ENCODE assay signal across 8 mouse cellular contexts in genomic region chr8:84799999-84800831, GRCm38 (mm10). TPM values are rescaled to one million over a fixed set of nuclear protein-coding genes. Genes with fewer than 3 reads are reported as not detected.
DNase-seq lines count a peak whose midpoint lies in the region; ATAC-seq and TF ChIP-seq lines count a peak whose summit lies in the region.

Nfix (minus strand) TSS chr8:84800344.

- peak; percentile 52 to 57 for DNase-seq in B cell, adult 2 months
- peak; percentile 40 for DNase-seq in R1 (ENCODE audit: low read depth, low spot score)
- no peak for DNase-seq in embryonic facial prominence, embryonic 11.5 days (ENCODE audit: low spot score)
- no peak for DNase-seq in heart, embryonic 10.5 days (ENCODE audit: low spot score)
- peak; percentile 67 for DNase-seq in kidney, adult 9 months
- DNase-seq in liver: peak; percentile 67
- DNase-seq in midbrain, postnatal 0 days (ENCODE audit: low spot score): peak; percentile 51
- peak; percentile 60 for DNase-seq in urinary bladder, adult 2 months (ENCODE audit: low spot score)

- H3K4me3 ChIP-seq in embryonic facial prominence, embryonic 11.5 days (ENCODE audit: low read depth, low read length): peak within 1 kb of the TSS; percentile 63
- H3K4me3 ChIP-seq in heart, embryonic 10.5 days: peak within 1 kb of the TSS; percentile 69
- peak within 1 kb of the TSS; percentile 69 for H3K4me3 ChIP-seq in midbrain, postnatal 0 days (ENCODE audit: low read depth, low read length)

- H3K27me3 ChIP-seq in embryonic facial prominence, embryonic 11.5 days (ENCODE audit: control insufficient read depth, insufficient read depth, low read length): peaks cover 75% of the 10 kb centered on the region
- H3K27me3 ChIP-seq in heart, embryonic 10.5 days (ENCODE audit: insufficient read depth, poor library complexity, severe bottlenecking): peaks cover 95% of the 10 kb centered on the region
- peaks cover 35% of the 10 kb centered on the region for H3K27me3 ChIP-seq in midbrain, postnatal 0 days (ENCODE audit: insufficient read depth, low read length)

- no peak; the same call in 1 of the 2 replicates for ATAC-seq in embryonic facial prominence, embryonic 11.5 days (replicated peaks; ENCODE audit: insufficient number of reproducible peaks, low FRiP score, low TSS enrichment, low read depth)
- ATAC-seq in midbrain, postnatal 0 days (ENCODE audit: low FRiP score): peak; percentile 47

- WGBS in embryonic facial prominence, embryonic 11.5 days: 3% methylated on average over 36 of the region's 125 CpGs
- 23% methylated on average over 106 of the region's 125 CpGs for WGBS in heart, embryonic 10.5 days
- 2% methylated on average over 26 of the region's 125 CpGs for whole genome bisulfite sequencing in midbrain, postnatal 0 days

- peak within 1 kb of the TSS; percentile 96 for H3K4me2 ChIP-seq in embryonic facial prominence, embryonic 11.5 days (ENCODE audit: low read depth, low read length)
- peak within 1 kb of the TSS; percentile 99 for H3K4me2 ChIP-seq in midbrain, postnatal 0 days (ENCODE audit: low read depth, low read length, poor library complexity, severe bottlenecking)

- no peaks in the 10 kb centered on the region for H3K9me3 ChIP-seq in embryonic facial prominence, embryonic 11.5 days (replicated peaks; ENCODE audit: control insufficient read depth, low read length)
- H3K9me3 ChIP-seq in heart, embryonic 10.5 days: no peaks in the 10 kb centered on the region
- no peaks in the 10 kb centered on the region for H3K9me3 ChIP-seq in midbrain, postnatal 0 days (ENCODE audit: low read length)

- H3K9ac ChIP-seq in embryonic facial prominence, embryonic 11.5 days (replicated peaks; ENCODE audit: low read length): peak within 1 kb of the TSS; percentile 87
- H3K9ac ChIP-seq in midbrain, postnatal 0 days (replicated peaks; ENCODE audit: low read length, poor library complexity, severe bottlenecking): peak within 1 kb of the TSS; percentile 78

- no peak for TF ChIP-seq CTCF in midbrain, postnatal 0 days (IDR thresholded peaks at IDR 0.05)

- H3K36me3 ChIP-seq in embryonic facial prominence, embryonic 11.5 days (replicated peaks; ENCODE audit: control insufficient read depth, insufficient read depth, low read depth, low read length): no peaks in the 10 kb centered on the region
- no peaks in the 10 kb centered on the region; the same call in 1 of the 2 replicates for H3K36me3 ChIP-seq in heart, embryonic 10.5 days
- no peaks in the 10 kb centered on the region for H3K36me3 ChIP-seq in midbrain, postnatal 0 days (ENCODE audit: insufficient read depth, low read length)

- no peak within 1 kb of the TSS for H3K27ac ChIP-seq in embryonic facial prominence, embryonic 11.5 days (replicated peaks; ENCODE audit: low read depth, low read length)
- peak within 1 kb of the TSS; percentile 79 for H3K27ac ChIP-seq in heart, embryonic 10.5 days
- peak within 1 kb of the TSS; percentile 74 for H3K27ac ChIP-seq in midbrain, postnatal 0 days (ENCODE audit: low read depth, low read length)

- H3K4me1 ChIP-seq in embryonic facial prominence, embryonic 11.5 days (ENCODE audit: control insufficient read depth, insufficient read depth, low read length): no peaks in the 10 kb centered on the region; the same call in none of the 2 replicates
- H3K4me1 ChIP-seq in heart, embryonic 10.5 days: peaks cover 13% of the 10 kb centered on the region; the same call in 1 of the 2 replicates
- H3K4me1 ChIP-seq in midbrain, postnatal 0 days (ENCODE audit: insufficient read depth, low read length): no peaks in the 10 kb centered on the region

RNA-seq across cellular contexts. Expression of gene Nfix, which starts in this region (rescaled TPM):
- 5.9 and 6.8 TPM in 2 replicates for polyA plus RNA-seq in embryonic facial prominence, embryonic 11.5 days (2014; fragmentation: Nextera tagmentation; extraction: Ambion mirVana)
- 0.87 and 2.1 TPM in 2 replicates for polyA plus RNA-seq in heart, embryonic 10.5 days (2016; fragmentation: Nextera tagmentation; extraction: Ambion mirVana)
- 40.1 and 62.5 TPM in 2 replicates for total RNA-seq in midbrain, postnatal 0 days (2014; rRNA removed)
- 41.7 and 53.7 TPM in 2 replicates for polyA plus RNA-seq in midbrain, postnatal 0 days (2015; fragmentation: Nextera tagmentation; extraction: Ambion mirVana)
- 21.7 and 77.0 TPM in 2 replicates for polyA plus RNA-seq in urinary bladder, adult 2 months (2012; rRNA removed)

Comparison
In these comparisons a context has a peak if more than half of its experiments do, and no peak if none do; other contexts are left out.
1. DNase-seq: peak in B cell, adult 2 months (2 of 2), R1 (single experiment), kidney, adult 9 months (single experiment), liver (single experiment), midbrain, postnatal 0 days (single experiment) and urinary bladder, adult 2 months (single experiment); none in embryonic facial prominence, embryonic 11.5 days (single experiment) and heart, embryonic 10.5 days (single experiment).
2. Peak in every context shown above with its lines, with median percentiles within 50 percentile points of each other: H3K4me3 ChIP-seq.